In genomic region chrX:161826186-161826585, GRCm38 (mm10) we compare ENCODE assay signal across 8 mouse cellular contexts.
DNase-seq lines count a peak whose midpoint lies in the region; ATAC-seq and TF ChIP-seq lines count a peak whose summit lies in the region.
"Not testable (repeated sequence)": the region's sequence is repeated elsewhere in the genome, so short reads cannot be mapped to it uniquely, and the experiment has no call there.

No protein-coding gene starts in this region.

- in situ Hi-C loops in ES-E14 (cut with MboI; ENCODE audit: low sequenced_read_pairs in 2 of 2, unreplicated experiment in 2 of 2) = loop anchor here in 1 of 2 experiments (10.0 kb wide), 1 partner anchor 431 kb away; no protein-coding TSS in a partner anchor

- peak; percentile 30; the same call in 1 of the 2 replicates for TF ChIP-seq CTCF in brain, embryonic 14.5 days (IDR thresholded peaks at IDR 0.05; ENCODE audit: borderline replicate concordance, extremely low read depth, insufficient read depth, insufficient read length)
- TF ChIP-seq CTCF in kidney, postnatal 0 days (IDR thresholded peaks at IDR 0.05; ENCODE audit: low read depth) = peak; percentile 72

- 26% methylated on average over 2 of the region's 2 CpGs for WGBS in kidney, postnatal 0 days
- 10% methylated on average over 2 of the region's 2 CpGs for WGBS in liver, embryonic 13.5 days (ENCODE audit: insufficient replicate concordance)
- 17% methylated on average over 2 of the region's 2 CpGs for WGBS in midbrain, embryonic 14.5 days

- peak; percentile 17 for DNase-seq in ES-E14 (ENCODE audit: low read depth, low spot score)
- peak; percentile 66 for DNase-seq in brain, embryonic 14.5 days (ENCODE audit: low read depth)
- DNase-seq in embryo, embryonic 10 days (ENCODE audit: low spot score) = peak; percentile 51
- peak; percentile 8 to 64 for DNase-seq in heart, adult 18-20 months
- DNase-seq in kidney, postnatal 0 days (ENCODE audit: low spot score) = peak; percentile 31
- peak; percentile 2 for DNase-seq in liver, embryonic 13.5 days
- DNase-seq in midbrain, embryonic 14.5 days = peak; percentile 82
- peak; percentile 5 for DNase-seq in thymus, postnatal 14 days

- H3K9ac ChIP-seq in ES-E14 (ENCODE audit: insufficient read depth, low read depth, low read length, poor library complexity, severe bottlenecking); kidney, postnatal 0 days (ENCODE audit: low read depth, low read length); liver, embryonic 13.5 days; midbrain, embryonic 14.5 days (replicated peaks; ENCODE audit: low read length): not testable (repeated sequence)

- not testable (repeated sequence) for H3K4me3 ChIP-seq in ES-E14 (ENCODE audit: insufficient read depth in 1 of 2, low read depth in 1 of 2, low read length in 2 of 2, poor library complexity in 1 of 2, severe bottlenecking in 1 of 2); kidney, postnatal 0 days (replicated peaks; ENCODE audit: low read depth, low read length); liver, embryonic 13.5 days (replicated peaks); midbrain, embryonic 14.5 days (replicated peaks; ENCODE audit: low read depth, low read length)

- not testable (repeated sequence) for H3K27me3 ChIP-seq in kidney, postnatal 0 days (ENCODE audit: insufficient read depth, low read length); liver, embryonic 13.5 days; midbrain, embryonic 14.5 days (ENCODE audit: control insufficient read depth, insufficient read depth, low read length)

- H3K9me3 ChIP-seq in ES-E14 (ENCODE audit: control insufficient read depth, insufficient read depth, low read depth, low read length); kidney, postnatal 0 days (replicated peaks; ENCODE audit: low read length); liver, embryonic 13.5 days (replicated peaks); midbrain, embryonic 14.5 days (ENCODE audit: control insufficient read depth, low read length): not testable (repeated sequence)

- not testable (repeated sequence) for H3K4me2 ChIP-seq in kidney, postnatal 0 days (ENCODE audit: low read length); liver, embryonic 13.5 days; midbrain, embryonic 14.5 days (ENCODE audit: low read length)

- H3K4me1 ChIP-seq in ES-E14 (ENCODE audit: control insufficient read depth in 2 of 2, insufficient read depth in 2 of 2, low read length in 2 of 2, poor library complexity in 1 of 2); kidney, postnatal 0 days (replicated peaks; ENCODE audit: insufficient read depth, low read length); liver, embryonic 13.5 days (replicated peaks); midbrain, embryonic 14.5 days (ENCODE audit: control insufficient read depth, insufficient read depth, low read length): not testable (repeated sequence)

- not testable (repeated sequence) for TF ChIP-seq POLR2A in brain, embryonic 14.5 days (IDR thresholded peaks at IDR 0.05; ENCODE audit: borderline replicate concordance, extremely low read depth, insufficient read depth, insufficient read length, poor library complexity, severe bottlenecking)

- H3K27ac ChIP-seq in ES-E14 (ENCODE audit: insufficient read depth, low read depth, low read length, poor library complexity, severe bottlenecking); kidney, postnatal 0 days; liver, embryonic 13.5 days; midbrain, embryonic 14.5 days (replicated peaks; ENCODE audit: low read depth, low read length): not testable (repeated sequence)

- not testable (repeated sequence) for ATAC-seq in kidney, postnatal 0 days (replicated peaks; ENCODE audit: low FRiP score, low read depth); liver, embryonic 13.5 days (ENCODE audit: low read depth); midbrain, embryonic 14.5 days (ENCODE audit: low FRiP score, low TSS enrichment)

- H3K36me3 ChIP-seq in ES-E14 (ENCODE audit: control insufficient read depth, insufficient read depth, low read length, poor library complexity, severe bottlenecking); kidney, postnatal 0 days (ENCODE audit: insufficient read depth, low read length); liver, embryonic 13.5 days; midbrain, embryonic 14.5 days (ENCODE audit: control insufficient read depth, insufficient read depth, low read length): not testable (repeated sequence)

Comparison
In these comparisons a context has a peak if more than half of its experiments do, and no peak if none do; other contexts are left out.
1. DNase-seq: peak in every context shown above with its lines; median percentile 82 in midbrain, embryonic 14.5 days; 66 in brain, embryonic 14.5 days; 51 in embryo, embryonic 10 days; 36 in heart, adult 18-20 months; 31 in kidney, postnatal 0 days; 17 in ES-E14; 5 in thymus, postnatal 14 days; 2 in liver, embryonic 13.5 days.